Mouse (Mus musculus) cerebellum, adult 8-10 months (tissue): ENCODE data around the gene Srpk2.
A peak's percentile ranks its signal among the peaks of the same experiment; 100 is the strongest.
"Not testable (repeated sequence)": the region's sequence is repeated elsewhere in the genome, so short reads cannot be mapped to it uniquely, and the experiment has no call there.

Experiments
- DNase-seq: peaks from one replicate; pipeline ENCODE4 v3.0.0; 2022

Gene Srpk2

GRCm38 (mm10) chr5:23599750-23600537 lies 84.5 kb downstream of the Srpk2 start:
- DNase-seq, result peak; percentile 42

GRCm38 (mm10) chr5:23599171-23599570 lies 85.2 kb downstream of the Srpk2 start:
- DNase-seq, result no peak

GRCm38 (mm10) chr5:23598491-23598890 lies 85.9 kb downstream of the Srpk2 start:
- DNase-seq, result peak; percentile 35

GRCm38 (mm10) chr5:23597999-23598398 lies 86.4 kb downstream of the Srpk2 start:
- DNase-seq, result no peak

GRCm38 (mm10) chr5:23597260-23597864 lies 87.1 kb downstream of the Srpk2 start:
- no peak for DNase-seq

- no peak for DNase-seq
Measured at GRCm38 (mm10) chr5:23596326-23596965, 88.0 kb downstream of the Srpk2 start.

GRCm38 (mm10) chr5:23590298-23590697 lies 94.1 kb downstream of the Srpk2 start:
- DNase-seq, result not testable (repeated sequence)

- DNase-seq, result no peak
Measured at GRCm38 (mm10) chr5:23587614-23588013, 96.8 kb downstream of the Srpk2 start.

- no peak for DNase-seq
Measured at GRCm38 (mm10) chr5:23586531-23587453, 97.6 kb downstream of the Srpk2 start.

GRCm38 (mm10) chr5:23581484-23582060 lies 102.8 kb downstream of the Srpk2 start:
- no peak for DNase-seq

- no peak for DNase-seq
Measured at GRCm38 (mm10) chr5:23579120-23579880, 105.1 kb downstream of the Srpk2 start.

- DNase-seq, result no peak
Measured at GRCm38 (mm10) chr5:23578322-23578957, 106.0 kb downstream of the Srpk2 start.

- DNase-seq, result no peak
Measured at GRCm38 (mm10) chr5:23577847-23578246, 106.6 kb downstream of the Srpk2 start.

GRCm38 (mm10) chr5:23576336-23577094 lies 107.9 kb downstream of the Srpk2 start:
- no peak for DNase-seq

GRCm38 (mm10) chr5:23573942-23574341 lies 110.5 kb downstream of the Srpk2 start:
- DNase-seq, result no peak

GRCm38 (mm10) chr5:23568188-23568587 lies 116.2 kb downstream of the Srpk2 start:
- no peak for DNase-seq

- DNase-seq, result no peak
Measured at GRCm38 (mm10) chr5:23566382-23566781, 118.0 kb downstream of the Srpk2 start.

GRCm38 (mm10) chr5:23562278-23563060 lies 121.9 kb downstream of the Srpk2 start:
- DNase-seq, result no peak

GRCm38 (mm10) chr5:23561227-23561626 lies 123.2 kb downstream of the Srpk2 start:
- DNase-seq, result no peak

GRCm38 (mm10) chr5:23560171-23560570 lies 124.2 kb downstream of the Srpk2 start:
- DNase-seq, result no peak
